Mouse (Mus musculus) midbrain, embryonic 16.5 days (tissue): ENCODE measurements at regions not wholly inside any gene's neighbourhood (a gene's known extent, or its start where the extent isn't known, plus 50 kb on each side); places are given as distances from the start of the nearest gene placed in this dataset.

ENCODE experiments used
- ATAC-seq: fragments of 200-750 bp; cut with Nextera tagmentation; 2 replicates; pipeline ENCODE4 v1.8.0; 2017; ENCODE audit warnings: moderate TSS enrichment
- H3K27ac ChIP-seq: fragments of 300-500 bp; sonication (generic); 2 replicates; pipeline ENCODE4 v1.5.1; 2014; ENCODE audit warnings: mild to moderate bottlenecking, low read length, mixed read lengths
- H3K27me3 ChIP-seq: fragments of 300-500 bp; sonication (generic); 2 replicates; pipeline ENCODE4 v1.6.1; 2014; ENCODE audit warnings: low read depth, low read length, mixed read lengths; ENCODE audit not compliant: control insufficient read depth, insufficient read depth
- H3K36me3 ChIP-seq: fragments of 300-500 bp; sonication (generic); 2 replicates; pipeline ENCODE4 v1.6.1; 2014; ENCODE audit warnings: mild to moderate bottlenecking, low read length, moderate library complexity, mixed read lengths; ENCODE audit not compliant: control insufficient read depth, insufficient read depth
- H3K4me1 ChIP-seq: fragments of 300-500 bp; sonication (generic); 2 replicates; pipeline ENCODE4 v1.6.1; 2014; ENCODE audit warnings: mild to moderate bottlenecking, low read length, mixed read lengths; ENCODE audit not compliant: control insufficient read depth, insufficient read depth
- H3K4me2 ChIP-seq: fragments of 300-500 bp; sonication (generic); 2 replicates; pipeline ENCODE4 v1.6.1; 2014; ENCODE audit warnings: mild to moderate bottlenecking, low read length, mixed read lengths
- H3K4me3 ChIP-seq: fragments of 300-500 bp; sonication (generic); 2 replicates; pipeline ENCODE4 v1.5.1; 2014; ENCODE audit warnings: low read depth, mild to moderate bottlenecking, low read length, moderate library complexity, mixed read lengths
- H3K9ac ChIP-seq: fragments of 300-500 bp; sonication (generic); 2 replicates; pipeline ENCODE4 v1.6.1; 2014; ENCODE audit warnings: low read depth, low read length, mixed read lengths
- H3K9me3 ChIP-seq: fragments of 300-500 bp; sonication (generic); replicated peaks from 2 replicates; pipeline ENCODE4 v1.6.1; 2014; ENCODE audit warnings: mild to moderate bottlenecking, low read length, mixed read lengths; ENCODE audit not compliant: control insufficient read depth, poor library complexity, severe bottlenecking
- WGBS: fragments of 180-500 bp; shearing (Covaris S2); extraction: QIAGEN DNeasy Blood & Tissue Kit; methylation state at CpG from one replicate; pipeline ENCODE4 v1.1.7; 2014; 5-methylcytosine and 5-hydroxymethylcytosine counted together

GRCm38 (mm10) chr2:117950431-117951336, 161.0 kb upstream of the Thbs1 start:
- Histone ChIP-seq H3K4me3 (no peak overlapping the region), H3K9ac (no peak overlapping the region), H3K27ac (no peak overlapping the region), H3K27me3 (no peaks in the 10 kb centered on the region), H3K9me3 (no peaks in the 10 kb centered on the region), H3K36me3 (no peaks in the 10 kb centered on the region), H3K4me1 (no peaks in the 10 kb centered on the region), H3K4me2 (no peak overlapping the region)
- WGBS: 65% methylated on average over 5 of the region's 5 CpGs
- no peak for ATAC-seq

DNA sequence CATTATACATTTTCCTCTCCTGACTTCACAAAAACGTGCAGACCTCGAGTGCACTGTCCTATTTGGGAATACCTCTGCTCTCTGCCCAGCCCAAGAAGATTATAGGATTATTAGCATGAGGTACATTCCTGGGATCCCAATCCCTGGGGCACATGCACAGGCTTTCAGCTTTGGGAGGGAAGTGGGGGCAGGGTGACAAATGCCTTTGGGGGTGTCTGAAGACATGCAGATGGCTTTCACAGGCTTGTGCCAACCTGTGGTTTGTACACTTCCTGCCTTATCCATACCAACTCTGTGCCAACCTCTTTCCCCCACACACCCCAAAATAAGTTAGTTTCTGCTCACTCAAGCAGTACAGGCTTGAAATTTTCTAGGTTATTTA, 160.3 kb upstream of the Thbs1 start:
- H3K9me3 ChIP-seq: no peaks in the 10 kb centered on the region
- H3K9ac ChIP-seq: no peak overlapping the region
- no peaks in the 10 kb centered on the region for H3K27me3 ChIP-seq
- H3K4me1 ChIP-seq: no peaks in the 10 kb centered on the region
- no peak for ATAC-seq
- H3K4me2 ChIP-seq: no peak overlapping the region
- H3K4me3 ChIP-seq: no peak overlapping the region
- 66% methylated on average over 2 of the region's 2 CpGs for WGBS
- H3K36me3 ChIP-seq: no peaks in the 10 kb centered on the region
- no peak overlapping the region for H3K27ac ChIP-seq

DNA sequence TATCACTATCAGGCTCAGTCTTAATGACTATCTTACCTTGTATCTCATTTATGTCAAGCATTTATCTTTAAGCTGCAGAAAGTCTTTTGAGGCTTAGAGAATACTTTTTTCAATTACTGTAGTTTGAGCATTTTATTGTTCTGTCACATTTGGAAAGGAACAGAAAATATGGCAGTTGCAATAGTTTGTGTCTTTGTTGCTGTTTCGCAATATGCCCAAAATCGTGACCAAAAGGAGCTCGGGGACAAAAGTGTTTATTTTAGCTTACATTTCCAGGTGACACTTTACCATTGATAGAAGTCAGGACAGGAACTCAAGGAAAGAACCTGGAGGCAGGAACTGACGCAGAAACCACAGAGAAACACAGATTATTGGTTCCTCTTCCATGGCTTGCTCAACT, 152.9 kb upstream of the Thbs1 start:
- no peak overlapping the region for H3K4me3 ChIP-seq
- no peak overlapping the region for H3K27ac ChIP-seq
- no peak for ATAC-seq
- no peaks in the 10 kb centered on the region for H3K4me1 ChIP-seq
- H3K36me3 ChIP-seq: no peaks in the 10 kb centered on the region
- WGBS: 92% methylated on average over 4 of the region's 4 CpGs
- H3K9ac ChIP-seq: no peak overlapping the region
- H3K27me3 ChIP-seq: no peaks in the 10 kb centered on the region
- no peak overlapping the region for H3K4me2 ChIP-seq
- H3K9me3 ChIP-seq: no peaks in the 10 kb centered on the region

GRCm38 (mm10) chr2:117959440-117959839, 152.2 kb upstream of the Thbs1 start:
- Histone ChIP-seq H3K9me3 (no peaks in the 10 kb centered on the region), H3K4me2 (no peak overlapping the region), H3K4me3 (no peak overlapping the region), H3K27me3 (no peaks in the 10 kb centered on the region), H3K36me3 (no peaks in the 10 kb centered on the region), H3K9ac (no peak overlapping the region), H3K4me1 (no peaks in the 10 kb centered on the region), H3K27ac (no peak overlapping the region)
- no peak for ATAC-seq

- H3K9me3 ChIP-seq: peaks cover 3% of the 10 kb centered on the region; the same call in 1 of the 2 replicates
- no peak overlapping the region for H3K9ac ChIP-seq
- no peak overlapping the region for H3K4me2 ChIP-seq
- 87% methylated on average over 4 of the region's 4 CpGs for WGBS
- H3K27ac ChIP-seq: no peak overlapping the region
- no peak for ATAC-seq
- H3K36me3 ChIP-seq: no peaks in the 10 kb centered on the region
- no peaks in the 10 kb centered on the region for H3K27me3 ChIP-seq
- no peaks in the 10 kb centered on the region for H3K4me1 ChIP-seq
- no peak overlapping the region for H3K4me3 ChIP-seq
Measured at GRCm38 (mm10) chr2:117962531-117962930, 149.1 kb upstream of the Thbs1 start.

- Histone ChIP-seq H3K27ac (no peak overlapping the region), H3K4me3 (no peak overlapping the region), H3K4me1 (no peaks in the 10 kb centered on the region), H3K4me2 (no peak overlapping the region), H3K27me3 (no peaks in the 10 kb centered on the region), H3K9me3 (peaks cover 3% of the 10 kb centered on the region; the same call in 1 of the 2 replicates), H3K9ac (no peak overlapping the region), H3K36me3 (no peaks in the 10 kb centered on the region)
- 99% methylated on average over 2 of the region's 2 CpGs for WGBS
- ATAC-seq: no peak
Measured at GRCm38 (mm10) chr2:117963526-117963925, 148.2 kb upstream of the Thbs1 start.

DNA sequence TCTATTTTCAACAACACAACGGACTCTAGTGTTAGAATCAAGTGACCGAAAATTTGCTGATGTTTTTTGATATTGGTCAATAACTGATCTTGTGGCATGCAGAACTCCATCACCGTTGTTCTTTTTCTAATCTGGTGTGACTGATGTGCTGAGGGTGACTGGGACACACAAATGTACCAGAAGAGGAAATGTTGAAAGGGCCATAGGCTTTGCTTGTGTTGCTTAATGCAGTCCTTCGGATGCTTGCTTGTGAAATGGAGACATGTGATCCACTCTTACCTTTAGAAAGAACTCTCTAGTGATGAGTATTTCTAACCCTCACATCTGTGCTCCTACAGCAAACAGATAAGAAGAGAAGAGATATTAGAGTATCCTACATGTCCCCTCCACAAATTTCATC, 145.9 kb upstream of the Thbs1 start:
- H3K9ac ChIP-seq: no peak overlapping the region
- no peaks in the 10 kb centered on the region for H3K4me1 ChIP-seq
- H3K4me3 ChIP-seq: no peak overlapping the region
- ATAC-seq: no peak
- no peak overlapping the region for H3K27ac ChIP-seq
- no peak overlapping the region for H3K4me2 ChIP-seq
- no peaks in the 10 kb centered on the region for H3K36me3 ChIP-seq
- no peaks in the 10 kb centered on the region for H3K27me3 ChIP-seq
- 94% methylated on average over 4 of the region's 4 CpGs for WGBS
- H3K9me3 ChIP-seq: peaks cover 3% of the 10 kb centered on the region; the same call in 1 of the 2 replicates

GRCm38 (mm10) chr2:117968731-117969130, 142.9 kb upstream of the Thbs1 start:
- Histone ChIP-seq H3K36me3 (no peaks in the 10 kb centered on the region), H3K4me1 (no peaks in the 10 kb centered on the region), H3K27me3 (no peaks in the 10 kb centered on the region), H3K4me2 (no peak overlapping the region), H3K9ac (no peak overlapping the region), H3K27ac (no peak overlapping the region), H3K9me3 (peaks cover 3% of the 10 kb centered on the region; the same call in 1 of the 2 replicates), H3K4me3 (no peak overlapping the region)
- ATAC-seq: no peak
- WGBS: 95% methylated on average over 1 of the region's 1 CpGs

GRCm38 (mm10) chr2:117970631-117971030, 141.0 kb upstream of the Thbs1 start:
- no peak overlapping the region for H3K4me3 ChIP-seq
- no peak overlapping the region for H3K9ac ChIP-seq
- H3K4me1 ChIP-seq: no peaks in the 10 kb centered on the region
- 93% methylated on average over 5 of the region's 5 CpGs for WGBS
- H3K4me2 ChIP-seq: no peak overlapping the region
- no peak for ATAC-seq
- H3K27ac ChIP-seq: no peak overlapping the region
- H3K9me3 ChIP-seq: peaks cover 3% of the 10 kb centered on the region; the same call in 1 of the 2 replicates
- H3K36me3 ChIP-seq: no peaks in the 10 kb centered on the region
- no peaks in the 10 kb centered on the region for H3K27me3 ChIP-seq
